Mouse (Mus musculus) heart, adult 2 months (tissue): ENCODE data around the gene Mfsd4b1. TPM values are rescaled to one million over a fixed set of nuclear protein-coding genes. Genes with fewer than 3 reads are reported as not detected.

ENCODE experiments used
- DNase-seq, 2 experiments: peaks; one replicate each; pipeline ENCODE4 v3.0.0; 2021
- H3K27ac ChIP-seq: fragments of 200-600 bp; 2 replicates; pipeline ENCODE4 v1.8.1; 2022
- H3K27me3 ChIP-seq: fragments of 200-500 bp; 2 replicates; pipeline ENCODE4 v1.6.1; 2012; ENCODE audit warnings: mild to moderate bottlenecking, low read length, inconsistent platforms, mixed read lengths; ENCODE audit not compliant: control insufficient read depth, insufficient read depth
- H3K36me3 ChIP-seq: fragments of 200-500 bp; 2 replicates; pipeline ENCODE4 v1.6.1; 2012; ENCODE audit warnings: low read length, inconsistent platforms; ENCODE audit not compliant: control insufficient read depth, insufficient read depth
- H3K4me1 ChIP-seq: fragments of 200-500 bp; 2 replicates; pipeline ENCODE4 v1.6.1; 2011; ENCODE audit warnings: low read length; ENCODE audit not compliant: control insufficient read depth, insufficient read depth
- H3K4me3 ChIP-seq: fragments of 200-600 bp; 2 replicates; pipeline ENCODE4 v1.8.1; 2022
- H3K79me2 ChIP-seq: fragments of 200-500 bp; replicated peaks from 2 replicates; pipeline ENCODE4 v1.6.1; 2012; ENCODE audit warnings: mild to moderate bottlenecking, inconsistent platforms, low read length, moderate library complexity, mixed read lengths; ENCODE audit not compliant: control insufficient read depth, insufficient read depth
- H3K9ac ChIP-seq: fragments of 200-500 bp; 2 replicates; pipeline ENCODE4 v1.6.1; 2012; ENCODE audit warnings: low read depth, mild to moderate bottlenecking, control low read depth, inconsistent platforms, low read length, mixed read lengths
- CTCF ChIP-seq: fragments of 200-600 bp; IDR thresholded peaks from 2 replicates; pipeline ENCODE4 v1.8.1; 2022; ENCODE audit warnings: antibody characterized with exemption, mild to moderate bottlenecking, moderate library complexity
- EP300 ChIP-seq: fragments of 200-500 bp; IDR thresholded peaks from 2 replicates; pipeline ENCODE4 v1.6.1; 2011; ENCODE audit warnings: low read depth, low read length, control low read depth; ENCODE audit not compliant: insufficient read depth
- POLR2A ChIP-seq: fragments of 200-500 bp; IDR thresholded peaks from 2 replicates; pipeline ENCODE4 v1.6.1; 2011; ENCODE audit warnings: mild to moderate bottlenecking, low read depth, low read length, control low read depth; ENCODE audit not compliant: insufficient read depth
- WGBS: fragments of 180-500 bp; shearing (Covaris S2); methylation state at CpG from one replicate; pipeline ENCODE4 v1.1.7; 2018; 5-methylcytosine and 5-hydroxymethylcytosine counted together
- intact Hi-C: fragments of 180-260 bp; cut with DNase I; formaldehyde crosslinking; loops from one replicate; pipeline ENCODE4 v1.15.1; 2025
- polyA plus RNA-seq: library from polyadenylated mRNA; depleted of rRNA; stranded (reverse); fragments of >200 nt; gene quantifications from 2 replicates; pipeline ENCODE4 v1.2.3, GENCODE M21; 2012
- total RNA-seq, 2 experiments: library from RNA; stranded (reverse); gene quantifications; 2 replicates each; pipeline ENCODE4 v1.2.3; 2021

Gene Mfsd4b1
- total and polyA plus RNA-seq, 3 experiments, result 1.7 to 3.3 (median 2.5) TPM

- Histone ChIP-seq H3K36me3 (no peaks in the 10 kb centered on the region; the same call in 1 of the 2 replicates), H3K27ac (no peak overlapping the region), H3K4me1 (peaks cover 7% of the 10 kb centered on the region), H3K27me3 (no peaks in the 10 kb centered on the region), H3K4me3 (no peak overlapping the region), H3K9ac (no peak overlapping the region), H3K79me2 (no peaks in the 10 kb centered on the region)
- WGBS, result 58% methylated on average over 1 of the region's 1 CpGs
- intact Hi-C loops, result loop anchor here (5.0 kb wide), 1 partner anchor 75 kb away; the partner anchor contains the start of gene Slc16a10
- TF ChIP-seq CTCF, result no peak
- no peak for TF ChIP-seq POLR2A
- TF ChIP-seq EP300, result no peak
- DNase-seq, result no peak
Observed at GRCm38 (mm10) chr10:40067529-40067928, 42.5 kb upstream of the Mfsd4b1 start.

- Histone ChIP-seq H3K79me2 (no peaks in the 10 kb centered on the region), H3K4me1 (peaks cover 7% of the 10 kb centered on the region), H3K9ac (no peak overlapping the region), H3K27ac (no peak overlapping the region), H3K27me3 (no peaks in the 10 kb centered on the region), H3K36me3 (no peaks in the 10 kb centered on the region; the same call in 1 of the 2 replicates), H3K4me3 (no peak overlapping the region)
- DNase-seq, result no peak
- TF ChIP-seq CTCF (no peak), EP300 (no peak), POLR2A (no peak)
- intact Hi-C loops, result loop anchor here (5.0 kb wide), 1 partner anchor 75 kb away; the partner anchor contains the start of gene Slc16a10
- 100% methylated on average over 1 of the region's 1 CpGs for WGBS
Observed at GRCm38 (mm10) chr10:40067071-40067470, 42.0 kb upstream of the Mfsd4b1 start.

- no peaks in the 10 kb centered on the region for H3K27me3 ChIP-seq
- peaks cover 7% of the 10 kb centered on the region for H3K4me1 ChIP-seq
- TF ChIP-seq EP300 (no peak), CTCF (no peak), POLR2A (no peak)
- H3K36me3 ChIP-seq, result no peaks in the 10 kb centered on the region; the same call in 1 of the 2 replicates
- intact Hi-C loops, result loop anchor here (5.0 kb wide), 1 partner anchor 77 kb away; the partner anchor contains the start of gene Slc16a10
- H3K27ac ChIP-seq, result no peak overlapping the region
- no peak for DNase-seq
- 62% methylated on average over 3 of the region's 3 CpGs for WGBS
- no peaks in the 10 kb centered on the region for H3K79me2 ChIP-seq
- H3K4me3 ChIP-seq, result no peak overlapping the region
- no peak overlapping the region for H3K9ac ChIP-seq
Observed at GRCm38 (mm10) chr10:40065357-40065756, 40.3 kb upstream of the Mfsd4b1 start.

- 40% methylated on average over 5 of the region's 5 CpGs for WGBS
- H3K4me1 ChIP-seq, result peaks cover under 1% of the 10 kb centered on the region; the same call in 1 of the 2 replicates
- intact Hi-C loops, result no loop called here
- H3K36me3 ChIP-seq, result no peaks in the 10 kb centered on the region; the same call in 1 of the 2 replicates
- H3K4me3 ChIP-seq, result no peak overlapping the region
- no peak for DNase-seq
- H3K9ac ChIP-seq, result no peak overlapping the region
- no peaks in the 10 kb centered on the region for H3K79me2 ChIP-seq
- TF ChIP-seq EP300 (no peak), POLR2A (no peak), CTCF (no peak)
- no peak overlapping the region for H3K27ac ChIP-seq
- H3K27me3 ChIP-seq, result no peaks in the 10 kb centered on the region
Observed at GRCm38 (mm10) chr10:40063291-40063890, 38.3 kb upstream of the Mfsd4b1 start.

GRCm38 (mm10) chr10:40062812-40063211 lies 37.7 kb upstream of the Mfsd4b1 start:
- H3K27ac ChIP-seq, result no peak overlapping the region
- H3K27me3 ChIP-seq, result no peaks in the 10 kb centered on the region
- no peak for DNase-seq
- no peak for TF ChIP-seq POLR2A
- TF ChIP-seq EP300, result no peak
- TF ChIP-seq CTCF, result no peak
- 76% methylated on average over 6 of the region's 6 CpGs for WGBS
- intact Hi-C loops, result no loop called here
- no peaks in the 10 kb centered on the region for H3K79me2 ChIP-seq
- H3K9ac ChIP-seq, result no peak overlapping the region
- H3K4me1 ChIP-seq, result no peaks in the 10 kb centered on the region
- H3K36me3 ChIP-seq, result no peaks in the 10 kb centered on the region; the same call in 1 of the 2 replicates
- H3K4me3 ChIP-seq, result no peak overlapping the region

GRCm38 (mm10) chr10:40061926-40062325 lies 36.9 kb upstream of the Mfsd4b1 start:
- no peaks in the 10 kb centered on the region for H3K27me3 ChIP-seq
- 82% methylated on average over 5 of the region's 5 CpGs for WGBS
- intact Hi-C loops, result no loop called here
- H3K79me2 ChIP-seq, result no peaks in the 10 kb centered on the region
- H3K4me3 ChIP-seq, result no peak overlapping the region
- TF ChIP-seq CTCF (no peak), POLR2A (no peak), EP300 (no peak)
- H3K36me3 ChIP-seq, result no peaks in the 10 kb centered on the region; the same call in 1 of the 2 replicates
- no peak overlapping the region for H3K9ac ChIP-seq
- H3K4me1 ChIP-seq, result no peaks in the 10 kb centered on the region
- no peak overlapping the region for H3K27ac ChIP-seq
- DNase-seq, result no peak
